Mouse (Mus musculus): ENCODE results near the gene Thbs3. TPM values are rescaled to one million over a fixed set of nuclear protein-coding genes. Genes with fewer than 3 reads are reported as not detected.
A peak's percentile ranks its signal among the peaks of the same experiment; 100 is the strongest.

Gene Thbs3
- polyA plus RNA-seq, 1 experiment: 1.1 TPM

GRCm38 (mm10) chr3:89193853-89194252, 21.1 kb upstream of the Thbs3 start:
- H3K27ac ChIP-seq (ENCODE audit: insufficient read depth, low read depth, low read length): no peak overlapping the region
- peaks cover 4% of the 10 kb centered on the region; the same call in 1 of the 2 replicates for H3K4me1 ChIP-seq (ENCODE audit: control insufficient read depth, insufficient read depth, low read length)
- no peak overlapping the region for H3K4me3 ChIP-seq (ENCODE audit: insufficient read depth, low read length)
- TF ChIP-seq POLR2A (IDR thresholded peaks at IDR 0.05; ENCODE audit: borderline replicate concordance, low read depth, low read length) (no peak), CTCF (IDR thresholded peaks at IDR 0.05; ENCODE audit: low read depth, low read length) (no peak)

- 0 out of 2 replicates have a peak, but pooled peaks have one; percentile 72 for TF ChIP-seq POLR2A (IDR thresholded peaks at IDR 0.05; ENCODE audit: borderline replicate concordance, low read depth, low read length)
- TF ChIP-seq CTCF (IDR thresholded peaks at IDR 0.05; ENCODE audit: low read depth, low read length): no peak
- Histone ChIP-seq H3K27ac (ENCODE audit: insufficient read depth, low read depth, low read length) (peak overlapping the region; percentile 67), H3K4me3 (ENCODE audit: insufficient read depth, low read length) (peak overlapping the region; percentile 67), H3K4me1 (ENCODE audit: control insufficient read depth, insufficient read depth, low read length) (peaks cover 8% of the 10 kb centered on the region)
Measured at GRCm38 (mm10) chr3:89195979-89196877, 18.8 kb upstream of the Thbs3 start.

- TF ChIP-seq CTCF (IDR thresholded peaks at IDR 0.05; ENCODE audit: low read depth, low read length) (no peak), POLR2A (IDR thresholded peaks at IDR 0.05; ENCODE audit: borderline replicate concordance, low read depth, low read length) (no peak)
- H3K27ac ChIP-seq (ENCODE audit: insufficient read depth, low read depth, low read length): peak overlapping the region; percentile 47
- peaks cover 14% of the 10 kb centered on the region for H3K4me1 ChIP-seq (ENCODE audit: control insufficient read depth, insufficient read depth, low read length)
- no peak overlapping the region for H3K4me3 ChIP-seq (ENCODE audit: insufficient read depth, low read length)
Measured at GRCm38 (mm10) chr3:89199839-89200238, 15.1 kb upstream of the Thbs3 start.

- H3K27ac ChIP-seq (ENCODE audit: insufficient read depth, low read depth, low read length): peak within 1 kb of the TSS; percentile 67
- H3K4me3 ChIP-seq (ENCODE audit: insufficient read depth, low read length): peak within 1 kb of the TSS; percentile 86
- peaks cover 15% of the 10 kb centered on the region for H3K4me1 ChIP-seq (ENCODE audit: control insufficient read depth, insufficient read depth, low read length)
- no peak for TF ChIP-seq CTCF (IDR thresholded peaks at IDR 0.05; ENCODE audit: low read depth, low read length)
- TF ChIP-seq POLR2A (IDR thresholded peaks at IDR 0.05; ENCODE audit: borderline replicate concordance, low read depth, low read length): no peak
Measured at GRCm38 (mm10) chr3:89202253-89203141, 12.5 kb upstream of the Thbs3 start, which contains the start of gene Gba. Gene Gba (plus strand): TSS chr3:89202928.

- peak overlapping the region; percentile 86 for H3K4me3 ChIP-seq (ENCODE audit: insufficient read depth, low read length)
- peak overlapping the region; percentile 67 for H3K27ac ChIP-seq (ENCODE audit: insufficient read depth, low read depth, low read length)
- no peak for TF ChIP-seq POLR2A (IDR thresholded peaks at IDR 0.05; ENCODE audit: borderline replicate concordance, low read depth, low read length)
- TF ChIP-seq CTCF (IDR thresholded peaks at IDR 0.05; ENCODE audit: low read depth, low read length): no peak
- peaks cover 15% of the 10 kb centered on the region for H3K4me1 ChIP-seq (ENCODE audit: control insufficient read depth, insufficient read depth, low read length)
Measured at GRCm38 (mm10) chr3:89203142-89203514, 11.9 kb upstream of the Thbs3 start.

- H3K27ac ChIP-seq (ENCODE audit: insufficient read depth, low read depth, low read length): no peak overlapping the region
Measured at GRCm38 (mm10) chr3:89206079-89206478, 8.9 kb upstream of the Thbs3 start.

GRCm38 (mm10) chr3:89206695-89207094, 8.3 kb upstream of the Thbs3 start:
- no peak overlapping the region for H3K27ac ChIP-seq (ENCODE audit: insufficient read depth, low read depth, low read length)
- H3K4me3 ChIP-seq (ENCODE audit: insufficient read depth, low read length): no peak overlapping the region
- TF ChIP-seq POLR2A (IDR thresholded peaks at IDR 0.05; ENCODE audit: borderline replicate concordance, low read depth, low read length) (no peak), CTCF (IDR thresholded peaks at IDR 0.05; ENCODE audit: low read depth, low read length) (no peak)
- H3K4me1 ChIP-seq (ENCODE audit: control insufficient read depth, insufficient read depth, low read length): peaks cover 40% of the 10 kb centered on the region

More at GRCm38 (mm10) chr3:89206079-89206478, 8.9 kb upstream of the Thbs3 start:
- Histone ChIP-seq H3K4me1 (ENCODE audit: control insufficient read depth, insufficient read depth, low read length) (peaks cover 35% of the 10 kb centered on the region), H3K4me3 (ENCODE audit: insufficient read depth, low read length) (no peak overlapping the region)
- TF ChIP-seq POLR2A (IDR thresholded peaks at IDR 0.05; ENCODE audit: borderline replicate concordance, low read depth, low read length) (no peak), CTCF (IDR thresholded peaks at IDR 0.05; ENCODE audit: low read depth, low read length) (no peak)

GRCm38 (mm10) chr3:89208075-89208657, 6.8 kb upstream of the Thbs3 start:
- TF ChIP-seq POLR2A (IDR thresholded peaks at IDR 0.05; ENCODE audit: borderline replicate concordance, low read depth, low read length) (no peak), CTCF (IDR thresholded peaks at IDR 0.05; ENCODE audit: low read depth, low read length) (no peak)
- Histone ChIP-seq H3K27ac (ENCODE audit: insufficient read depth, low read depth, low read length) (no peak overlapping the region), H3K4me3 (ENCODE audit: insufficient read depth, low read length) (no peak overlapping the region), H3K4me1 (ENCODE audit: control insufficient read depth, insufficient read depth, low read length) (peaks cover 47% of the 10 kb centered on the region)

- no peak overlapping the region for H3K4me3 ChIP-seq (ENCODE audit: insufficient read depth, low read length)
- TF ChIP-seq POLR2A (IDR thresholded peaks at IDR 0.05; ENCODE audit: borderline replicate concordance, low read depth, low read length): no peak
- no peak for TF ChIP-seq CTCF (IDR thresholded peaks at IDR 0.05; ENCODE audit: low read depth, low read length)
- H3K27ac ChIP-seq (ENCODE audit: insufficient read depth, low read depth, low read length): no peak overlapping the region
- H3K4me1 ChIP-seq (ENCODE audit: control insufficient read depth, insufficient read depth, low read length): peaks cover 47% of the 10 kb centered on the region
Measured at GRCm38 (mm10) chr3:89208736-89209135, 6.2 kb upstream of the Thbs3 start.

Measured in bone marrow macrophage, adult 2 months (primary cell).